Mouse (Mus musculus) midbrain, embryonic 13.5 days (tissue): ENCODE measurements at regions not wholly inside any gene's neighbourhood (a gene's known extent, or its start where the extent isn't known, plus 50 kb on each side); places are given as distances from the start of the nearest gene placed in this dataset.
"Not testable (repeated sequence)": the region's sequence is repeated elsewhere in the genome, so short reads cannot be mapped to it uniquely, and the experiment has no call there.

ENCODE experiments used
- ATAC-seq: fragments of 200-750 bp; cut with Nextera tagmentation; 2 replicates; pipeline ENCODE4 v1.8.0; 2017; ENCODE audit warnings: mild to moderate bottlenecking, moderate TSS enrichment, moderate library complexity
- H3K27ac ChIP-seq: fragments of 300-500 bp; sonication (generic); 2 replicates; pipeline ENCODE4 v1.5.1; 2015; ENCODE audit warnings: inconsistent platforms, mild to moderate bottlenecking, moderate library complexity
- H3K27me3 ChIP-seq: fragments of 300-500 bp; sonication (generic); 2 replicates; pipeline ENCODE4 v1.6.1; 2015; ENCODE audit warnings: mild to moderate bottlenecking, inconsistent platforms
- H3K36me3 ChIP-seq: fragments of 300-500 bp; sonication (generic); 2 replicates; pipeline ENCODE4 v1.6.1; 2015; ENCODE audit warnings: mild to moderate bottlenecking, inconsistent platforms
- H3K4me1 ChIP-seq: fragments of 300-500 bp; sonication (generic); replicated peaks from 2 replicates; pipeline ENCODE4 v1.6.1; 2015; ENCODE audit warnings: inconsistent platforms
- H3K4me2 ChIP-seq: fragments of 300-500 bp; sonication (generic); replicated peaks from 2 replicates; pipeline ENCODE4 v1.6.1; 2015; ENCODE audit warnings: moderate library complexity, mild to moderate bottlenecking, inconsistent platforms
- H3K4me3 ChIP-seq: fragments of 300-500 bp; sonication (generic); replicated peaks from 2 replicates; pipeline ENCODE4 v1.5.1; 2015; ENCODE audit warnings: mild to moderate bottlenecking, inconsistent platforms
- H3K9ac ChIP-seq: fragments of 300-500 bp; sonication (generic); replicated peaks from 2 replicates; pipeline ENCODE4 v1.6.1; 2015; ENCODE audit warnings: mild to moderate bottlenecking, inconsistent platforms
- H3K9me3 ChIP-seq: fragments of 300-500 bp; sonication (generic); 2 replicates; pipeline ENCODE4 v1.6.1; 2016; ENCODE audit warnings: mild to moderate bottlenecking, inconsistent platforms
- WGBS: fragments of 180-500 bp; shearing (Covaris S2); methylation state at CpG from one replicate; pipeline ENCODE4 v1.1.7; 2015; 5-methylcytosine and 5-hydroxymethylcytosine counted together

GRCm38 (mm10) chr6:22789731-22790130 is 85.6 kb upstream of the Ptprz1 start:
- 92% methylated on average over 4 of the region's 4 CpGs for WGBS
- H3K9ac ChIP-seq, ATAC-seq, H3K36me3 ChIP-seq, H3K27ac ChIP-seq, H3K9me3 ChIP-seq, H3K4me3 ChIP-seq, H3K4me2 ChIP-seq, H3K27me3 ChIP-seq: not testable (repeated sequence)
- H3K4me1 ChIP-seq: peaks cover 18% of the 10 kb centered on the region

DNA sequence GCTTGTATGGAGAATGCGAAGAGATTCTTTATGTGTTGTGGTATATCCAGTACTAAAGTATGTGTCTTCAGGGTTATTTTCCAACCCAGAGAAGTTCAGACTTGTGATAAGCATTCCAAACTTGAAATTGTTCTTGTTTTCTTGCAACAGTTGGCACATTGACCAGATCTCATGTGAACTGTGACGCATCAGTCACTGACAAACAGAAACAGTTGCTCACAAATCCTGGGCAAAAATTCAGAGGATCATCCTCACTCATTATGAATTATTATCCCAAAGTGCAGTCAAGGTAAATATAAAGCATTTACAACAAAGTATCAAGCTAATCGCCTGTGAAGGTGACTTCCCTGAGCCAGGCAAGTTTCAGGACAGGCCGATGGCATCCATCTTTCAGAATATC is 83.5 kb upstream of the Ptprz1 start:
- no peak overlapping the region for H3K27ac ChIP-seq
- ATAC-seq: no peak
- no peaks in the 10 kb centered on the region for H3K36me3 ChIP-seq
- 97% methylated on average over 4 of the region's 4 CpGs for WGBS
- no peak overlapping the region for H3K9ac ChIP-seq
- H3K9me3 ChIP-seq: no peaks in the 10 kb centered on the region
- no peak overlapping the region for H3K4me2 ChIP-seq
- peaks cover 37% of the 10 kb centered on the region for H3K4me1 ChIP-seq
- H3K27me3 ChIP-seq: no peaks in the 10 kb centered on the region
- H3K4me3 ChIP-seq: no peak overlapping the region

DNA sequence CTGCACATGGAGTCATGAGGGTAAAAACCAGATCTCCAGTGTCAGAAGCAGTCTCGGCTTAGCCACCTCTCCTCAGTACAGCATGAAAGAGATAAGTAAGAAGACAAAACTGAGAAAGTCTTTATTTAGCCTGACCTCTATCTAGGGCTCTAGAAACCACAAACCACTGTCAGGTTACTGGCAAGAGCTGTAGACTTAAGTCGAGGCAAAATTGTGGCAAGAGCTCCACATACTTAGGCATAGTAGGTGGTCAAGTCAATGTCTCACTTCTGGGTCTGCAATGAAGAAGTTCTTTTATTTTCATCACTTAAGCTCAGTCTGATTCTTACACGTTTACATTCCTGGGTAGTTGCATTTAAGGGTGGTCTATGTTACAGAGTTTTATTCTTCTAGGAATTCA is 82.7 kb upstream of the Ptprz1 start:
- H3K9ac ChIP-seq: no peak overlapping the region
- H3K27me3 ChIP-seq: no peaks in the 10 kb centered on the region
- no peak overlapping the region for H3K4me2 ChIP-seq
- no peak overlapping the region for H3K27ac ChIP-seq
- 86% methylated on average over 3 of the region's 3 CpGs for WGBS
- peaks cover 37% of the 10 kb centered on the region for H3K4me1 ChIP-seq
- H3K4me3 ChIP-seq: no peak overlapping the region
- no peak for ATAC-seq
- H3K9me3 ChIP-seq: no peaks in the 10 kb centered on the region
- no peaks in the 10 kb centered on the region for H3K36me3 ChIP-seq

GRCm38 (mm10) chr6:22794071-22794721 is 81.1 kb upstream of the Ptprz1 start:
- peak overlapping the region; percentile 84 for H3K27ac ChIP-seq
- H3K4me3 ChIP-seq: peak overlapping the region; percentile 17; the same call in 1 of the 2 replicates
- no peaks in the 10 kb centered on the region for H3K9me3 ChIP-seq
- H3K4me1 ChIP-seq: peaks cover 37% of the 10 kb centered on the region
- peak overlapping the region; percentile 33 for H3K4me2 ChIP-seq
- H3K9ac ChIP-seq: peak overlapping the region; percentile 48; the same call in 1 of the 2 replicates
- no peaks in the 10 kb centered on the region for H3K27me3 ChIP-seq
- WGBS: 6% methylated on average over 12 of the region's 12 CpGs
- ATAC-seq: peak; percentile 91
- no peaks in the 10 kb centered on the region for H3K36me3 ChIP-seq

- peak overlapping the region; percentile 17; the same call in 1 of the 2 replicates for H3K4me3 ChIP-seq
- ATAC-seq: peak; percentile 72
- no peaks in the 10 kb centered on the region for H3K36me3 ChIP-seq
- H3K9me3 ChIP-seq: no peaks in the 10 kb centered on the region
- 12% methylated on average over 3 of the region's 3 CpGs for WGBS
- H3K27ac ChIP-seq: peak overlapping the region; percentile 84
- peak overlapping the region; percentile 48 for H3K9ac ChIP-seq
- no peaks in the 10 kb centered on the region for H3K27me3 ChIP-seq
- peaks cover 37% of the 10 kb centered on the region for H3K4me1 ChIP-seq
- H3K4me2 ChIP-seq: peak overlapping the region; percentile 33
These were observed 80.5 kb upstream of the Ptprz1 start for GRCm38 (mm10) chr6:22794755-22795154.

DNA sequence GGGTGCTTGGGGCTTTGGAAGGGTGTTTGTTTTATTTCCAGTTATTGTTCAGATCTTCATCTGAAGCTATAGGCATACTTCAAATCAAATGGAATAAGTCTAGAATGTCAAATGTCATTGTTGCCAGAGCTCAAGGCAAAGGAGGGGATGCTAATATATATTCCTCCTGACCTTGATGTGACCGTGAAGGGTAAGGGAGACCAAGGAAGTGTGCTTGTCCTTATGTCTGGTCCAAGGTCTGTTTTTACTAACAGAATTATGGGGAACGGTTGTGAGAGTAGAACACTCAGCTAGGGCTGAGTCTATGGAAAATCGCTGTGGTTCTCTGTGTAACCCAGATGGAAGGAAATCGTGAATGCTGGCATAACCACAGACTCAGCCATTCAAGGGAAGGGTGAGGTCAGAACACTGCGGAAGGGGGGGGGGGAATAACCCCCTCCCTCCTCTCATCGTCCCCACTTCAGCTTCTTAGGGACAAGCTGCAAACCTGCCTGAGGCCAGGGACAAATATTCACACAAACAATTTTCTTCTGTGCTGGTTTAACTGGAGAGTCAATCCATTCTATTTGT is 79.9 kb upstream of the Ptprz1 start:
- no peak overlapping the region for H3K4me3 ChIP-seq
- H3K4me1 ChIP-seq: peaks cover 37% of the 10 kb centered on the region
- no peaks in the 10 kb centered on the region for H3K9me3 ChIP-seq
- peak; percentile 57 for ATAC-seq
- 12% methylated on average over 6 of the region's 6 CpGs for WGBS
- H3K9ac ChIP-seq: no peak overlapping the region
- H3K4me2 ChIP-seq: no peak overlapping the region
- no peaks in the 10 kb centered on the region for H3K27me3 ChIP-seq
- peak overlapping the region; percentile 84 for H3K27ac ChIP-seq
- no peaks in the 10 kb centered on the region for H3K36me3 ChIP-seq

DNA sequence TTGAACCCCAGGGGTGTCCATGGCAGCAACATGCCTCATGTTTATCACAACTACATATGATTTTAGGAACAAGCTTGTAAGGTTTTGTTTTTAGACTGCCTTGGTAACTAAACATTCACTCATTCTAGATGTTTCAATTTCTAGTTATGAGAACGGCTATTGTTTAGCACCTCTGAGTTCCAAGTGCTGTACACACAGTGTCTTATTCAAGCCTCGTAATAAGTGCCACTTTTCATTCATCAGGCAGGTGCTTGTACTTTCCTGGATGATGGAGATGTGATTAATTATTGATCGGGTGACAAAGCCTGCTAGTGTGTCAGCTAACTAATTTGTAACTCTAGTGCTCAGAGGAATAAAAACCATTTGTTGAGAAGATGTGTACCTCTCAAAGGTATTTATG is 73.4 kb upstream of the Ptprz1 start:
- no peaks in the 10 kb centered on the region for H3K36me3 ChIP-seq
- ATAC-seq: no peak
- no peak overlapping the region for H3K9ac ChIP-seq
- WGBS: 57% methylated on average over 3 of the region's 3 CpGs
- H3K27ac ChIP-seq: no peak overlapping the region
- H3K4me2 ChIP-seq: no peak overlapping the region
- H3K9me3 ChIP-seq: no peaks in the 10 kb centered on the region
- H3K4me3 ChIP-seq: no peak overlapping the region
- H3K4me1 ChIP-seq: peaks cover 11% of the 10 kb centered on the region; the same call in 1 of the 2 replicates
- no peaks in the 10 kb centered on the region for H3K27me3 ChIP-seq

- H3K27me3 ChIP-seq: no peaks in the 10 kb centered on the region
- no peaks in the 10 kb centered on the region for H3K9me3 ChIP-seq
- no peak overlapping the region for H3K9ac ChIP-seq
- 54% methylated on average over 12 of the region's 12 CpGs for WGBS
- H3K4me2 ChIP-seq: no peak overlapping the region
- no peaks in the 10 kb centered on the region for H3K36me3 ChIP-seq
- peaks cover 11% of the 10 kb centered on the region; the same call in 1 of the 2 replicates for H3K4me1 ChIP-seq
- H3K27ac ChIP-seq: no peak overlapping the region
- ATAC-seq: peak; percentile 79
- H3K4me3 ChIP-seq: no peak overlapping the region
These were observed 72.8 kb upstream of the Ptprz1 start for GRCm38 (mm10) chr6:22802399-22803092.

- H3K4me2 ChIP-seq: no peak overlapping the region
- H3K27me3 ChIP-seq: no peaks in the 10 kb centered on the region
- no peak for ATAC-seq
- no peak overlapping the region for H3K27ac ChIP-seq
- H3K4me3 ChIP-seq: no peak overlapping the region
- H3K4me1 ChIP-seq: peaks cover 11% of the 10 kb centered on the region; the same call in 1 of the 2 replicates
- WGBS: 94% methylated on average over 4 of the region's 4 CpGs
- no peaks in the 10 kb centered on the region for H3K9me3 ChIP-seq
- H3K9ac ChIP-seq: no peak overlapping the region
- no peaks in the 10 kb centered on the region for H3K36me3 ChIP-seq
These were observed 71.4 kb upstream of the Ptprz1 start for GRCm38 (mm10) chr6:22803886-22804285.

DNA sequence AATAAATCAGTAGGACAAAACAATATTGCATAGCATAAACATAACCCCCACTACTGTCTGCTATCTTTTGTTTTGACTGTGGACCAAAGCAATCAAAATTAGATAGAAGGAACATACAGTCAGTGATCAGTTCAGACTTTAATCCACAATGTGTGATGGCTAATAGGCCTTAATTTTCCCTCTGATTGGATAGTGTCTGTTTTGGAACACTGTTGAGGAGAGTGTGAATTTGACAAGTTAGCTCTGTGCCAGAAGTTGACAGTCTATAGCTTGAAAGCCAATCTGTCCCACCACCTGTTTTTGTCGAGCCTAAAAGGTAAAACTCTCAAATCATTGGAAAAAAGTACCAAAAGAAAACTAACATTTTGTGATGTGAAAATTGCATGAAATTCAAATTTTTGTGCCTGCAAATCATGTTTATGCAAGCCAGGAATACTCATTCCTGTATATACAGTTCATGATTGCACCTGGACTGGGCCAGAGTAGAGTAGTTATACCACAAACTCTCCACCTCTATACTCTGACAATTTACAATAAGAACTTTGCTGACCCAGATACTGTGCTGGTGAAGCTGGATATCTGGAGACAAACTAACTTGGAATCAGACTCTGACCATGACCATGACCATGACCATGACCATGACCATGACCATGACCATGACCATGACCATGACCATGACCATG is 50.1 kb upstream of the Ptprz1 start:
- no peak for ATAC-seq
- Histone ChIP-seq H3K27ac (no peak overlapping the region), H3K4me3 (no peak overlapping the region), H3K4me1 (no peaks in the 10 kb centered on the region), H3K9me3 (no peaks in the 10 kb centered on the region), H3K36me3 (no peaks in the 10 kb centered on the region), H3K9ac (no peak overlapping the region), H3K4me2 (no peak overlapping the region), H3K27me3 (no peaks in the 10 kb centered on the region)
- WGBS: 86% methylated on average over 1 of the region's 1 CpGs
